Mouse (Mus musculus) spleen, adult 2 months (tissue): ENCODE measurements around the gene Pax7. TPM values are rescaled to one million over a fixed set of nuclear protein-coding genes. Genes with fewer than 3 reads are reported as not detected.

ENCODE experiments used
- DNase-seq, 2 experiments: peaks; one replicate each; pipeline versions ENCODE4 v3.0.0 to v3.0.0-alpha.2; 2012 to 2021; ENCODE audit warnings: low spot score in 2 of 2, low read depth in 1 of 2
- H3K27ac ChIP-seq: fragments of 200-500 bp; 2 replicates; pipeline ENCODE4 v1.5.1; 2012; ENCODE audit warnings: low read length, inconsistent platforms; ENCODE audit not compliant: insufficient read depth
- H3K27me3 ChIP-seq: fragments of 200-500 bp; 2 replicates; pipeline ENCODE4 v1.6.1; 2012; ENCODE audit warnings: mild to moderate bottlenecking, moderate library complexity, low read length, inconsistent platforms; ENCODE audit not compliant: control insufficient read depth, insufficient read depth
- H3K36me3 ChIP-seq: fragments of 200-500 bp; 2 replicates; pipeline ENCODE4 v1.6.1; 2012; ENCODE audit warnings: mild to moderate bottlenecking, low read length, inconsistent platforms; ENCODE audit not compliant: control insufficient read depth, insufficient read depth
- H3K4me1 ChIP-seq: fragments of 200-500 bp; 2 replicates; pipeline ENCODE4 v1.6.1; 2011; ENCODE audit warnings: inconsistent platforms; ENCODE audit not compliant: control insufficient read depth, insufficient read depth, insufficient read length
- H3K4me3 ChIP-seq: fragments of 200-500 bp; 2 replicates; pipeline ENCODE4 v1.5.1; 2011; ENCODE audit warnings: mild to moderate bottlenecking, inconsistent platforms; ENCODE audit not compliant: insufficient read depth, insufficient read length; ENCODE audit errors: extremely low read depth
- CTCF ChIP-seq: fragments of 200-500 bp; IDR thresholded peaks from 2 replicates; pipeline ENCODE4 v1.5.1; 2011; ENCODE audit warnings: mild to moderate bottlenecking, inconsistent platforms; ENCODE audit not compliant: insufficient read depth, insufficient read length, insufficient replicate concordance; ENCODE audit errors: extremely low read depth
- POLR2A ChIP-seq: fragments of 200-500 bp; IDR thresholded peaks from 2 replicates; pipeline ENCODE4 v1.6.1; 2011; ENCODE audit warnings: low read depth, low read length, inconsistent platforms
- WGBS: fragments of 180-500 bp; shearing (Covaris S2); methylation state at CpG from one replicate; pipeline ENCODE4 v1.1.7; 2018; 5-methylcytosine and 5-hydroxymethylcytosine counted together
- polyA plus RNA-seq: library from polyadenylated mRNA; depleted of rRNA; stranded (reverse); fragments of >200 nt; gene quantifications from 2 replicates; pipeline ENCODE4 v1.2.3, GENCODE M21; 2012

Pax7 gene
- polyA plus RNA-seq, 1 experiment, result 0.11 TPM

DNA sequence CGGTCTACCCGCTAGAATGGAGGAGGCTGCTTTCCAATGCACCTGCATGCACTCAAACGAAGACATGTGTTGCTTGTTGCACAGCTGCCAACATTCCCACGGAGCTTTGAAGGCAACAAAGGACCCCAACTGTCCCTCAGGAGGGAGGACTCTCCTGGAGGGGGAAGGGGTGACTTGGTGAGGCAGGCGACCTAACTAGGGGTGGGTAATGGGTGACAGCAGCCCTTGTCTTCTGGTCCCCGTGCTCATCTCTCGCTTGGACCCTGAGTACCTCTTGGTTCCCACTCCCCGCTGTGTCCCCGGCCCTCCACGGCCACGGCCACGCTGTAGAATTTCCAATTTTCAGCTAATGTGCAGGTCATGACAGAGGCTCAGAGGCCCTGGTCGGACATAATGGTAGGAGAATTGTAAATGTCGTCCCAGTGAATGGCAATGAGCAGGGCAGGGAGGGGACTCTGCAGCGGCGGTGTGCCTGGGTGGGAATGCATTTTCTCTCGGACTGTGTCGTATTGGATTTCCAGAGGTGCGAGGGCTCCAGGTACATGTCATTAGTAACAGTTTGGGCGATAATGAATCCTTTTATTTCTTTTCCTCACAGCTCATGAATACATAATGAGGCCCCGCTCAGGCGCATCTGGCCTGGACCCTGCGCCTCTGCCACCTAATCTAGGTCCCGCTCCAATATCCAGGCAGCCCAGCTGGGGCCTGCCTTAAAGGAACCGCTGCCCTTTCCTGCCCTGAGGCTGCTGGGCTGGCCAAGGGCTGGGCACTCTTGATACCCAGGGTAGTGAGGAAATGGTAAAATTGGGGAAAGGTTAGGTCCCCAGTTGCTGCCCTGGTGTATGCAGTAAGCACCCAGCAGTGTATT is 122.6 kb downstream of the Pax7 start:
- Histone ChIP-seq H3K36me3 (no peaks in the 10 kb centered on the region), H3K27ac (no peak overlapping the region), H3K4me3 (no peak overlapping the region), H3K27me3 (no peaks in the 10 kb centered on the region), H3K4me1 (no peaks in the 10 kb centered on the region)
- WGBS, result 67% methylated on average over 25 of the region's 25 CpGs
- no peak for TF ChIP-seq POLR2A
- no peak for TF ChIP-seq CTCF
- DNase-seq, result no peak

DNA sequence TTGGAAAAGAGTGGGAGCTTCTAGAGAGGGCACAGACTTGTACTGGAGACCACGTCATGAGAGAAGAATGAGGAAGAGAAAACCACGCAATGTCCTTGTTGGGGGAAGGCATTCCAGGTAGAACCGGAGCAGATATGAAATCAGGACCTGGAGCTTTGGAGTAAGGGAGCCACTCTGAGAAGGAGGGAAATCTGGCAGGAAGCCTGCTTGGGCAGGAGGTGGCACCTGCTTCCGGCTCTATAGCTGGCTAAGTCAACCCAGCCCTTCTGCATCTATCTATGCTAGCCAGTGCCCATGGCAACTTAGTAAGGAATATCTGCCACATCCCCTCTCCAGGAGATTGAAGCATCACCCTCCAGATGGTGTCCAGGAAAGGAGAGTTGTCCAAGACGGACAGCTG is 127.3 kb downstream of the Pax7 start:
- DNase-seq, result no peak
- WGBS, result 74% methylated on average over 5 of the region's 5 CpGs
- H3K36me3 ChIP-seq, result no peaks in the 10 kb centered on the region
- no peaks in the 10 kb centered on the region for H3K27me3 ChIP-seq
- TF ChIP-seq POLR2A, result no peak
- TF ChIP-seq CTCF, result no peak
- no peak overlapping the region for H3K27ac ChIP-seq
- no peaks in the 10 kb centered on the region for H3K4me1 ChIP-seq
- no peak overlapping the region for H3K4me3 ChIP-seq

DNA sequence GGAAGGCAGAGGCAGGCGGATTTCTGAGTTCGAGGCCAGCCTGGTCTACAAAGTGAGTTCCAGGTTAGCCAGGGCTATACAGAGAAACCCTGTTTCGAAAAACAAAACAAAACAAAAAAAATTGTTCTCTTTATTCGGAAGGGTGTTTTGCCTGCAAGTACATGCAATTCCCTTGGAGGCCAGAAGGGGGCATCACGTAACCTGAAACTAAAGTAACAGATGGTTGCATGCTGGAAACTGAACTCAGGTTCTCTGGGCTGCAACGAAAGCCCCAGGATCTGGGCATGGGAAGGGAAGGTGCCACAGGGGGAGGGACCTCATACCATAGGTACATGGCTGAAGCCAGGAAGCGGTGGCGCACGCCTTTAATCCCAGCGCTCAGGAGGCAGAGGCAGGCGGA is 129.9 kb downstream of the Pax7 start:
- Histone ChIP-seq H3K27me3 (no peaks in the 10 kb centered on the region), H3K36me3 (no peaks in the 10 kb centered on the region), H3K4me1 (no peaks in the 10 kb centered on the region), H3K4me3 (no peak overlapping the region), H3K27ac (no peak overlapping the region)
- no peak for DNase-seq
- TF ChIP-seq CTCF, result peak; percentile 3; the same call in 1 of the 2 replicates
- TF ChIP-seq POLR2A, result no peak
- 79% methylated on average over 11 of the region's 11 CpGs for WGBS

GRCm38 (mm10) chr4:139702914-139703313 is 130.4 kb downstream of the Pax7 start:
- no peak for DNase-seq
- no peak for TF ChIP-seq POLR2A
- TF ChIP-seq CTCF, result no peak
- 53% methylated on average over 4 of the region's 4 CpGs for WGBS
- Histone ChIP-seq H3K4me3 (no peak overlapping the region), H3K27ac (no peak overlapping the region), H3K36me3 (no peaks in the 10 kb centered on the region), H3K27me3 (no peaks in the 10 kb centered on the region), H3K4me1 (no peaks in the 10 kb centered on the region)

DNA sequence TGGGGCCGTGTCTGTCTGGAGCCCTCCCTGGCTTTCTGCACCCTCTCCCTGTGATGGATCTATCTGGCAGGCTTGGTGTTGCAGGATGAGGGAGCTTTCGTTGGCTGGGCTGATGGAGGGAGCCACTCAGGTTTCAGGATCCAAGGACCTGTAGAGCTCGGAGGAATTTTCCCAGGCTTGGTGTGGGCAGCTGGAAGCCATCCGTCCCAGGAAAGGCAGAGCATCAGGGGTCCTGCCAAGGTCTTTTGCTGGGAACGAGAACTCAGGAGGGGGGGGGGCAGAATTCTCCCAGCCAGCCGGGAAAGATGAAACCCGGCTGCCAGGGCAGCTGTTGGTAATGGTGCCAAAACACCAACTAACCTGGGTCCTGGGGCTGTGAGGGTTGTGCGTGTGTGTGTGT is 134.7 kb downstream of the Pax7 start:
- no peaks in the 10 kb centered on the region for H3K36me3 ChIP-seq
- no peak for DNase-seq
- H3K27me3 ChIP-seq, result no peaks in the 10 kb centered on the region
- no peaks in the 10 kb centered on the region for H3K4me1 ChIP-seq
- no peak overlapping the region for H3K4me3 ChIP-seq
- TF ChIP-seq CTCF (no peak), POLR2A (no peak)
- H3K27ac ChIP-seq, result no peak overlapping the region
- WGBS, result 78% methylated on average over 8 of the region's 8 CpGs

GRCm38 (mm10) chr4:139697755-139698154 is 135.6 kb downstream of the Pax7 start:
- H3K4me3 ChIP-seq, result no peak overlapping the region
- no peak for TF ChIP-seq POLR2A
- no peak for TF ChIP-seq CTCF
- H3K36me3 ChIP-seq, result no peaks in the 10 kb centered on the region
- no peak overlapping the region for H3K27ac ChIP-seq
- H3K4me1 ChIP-seq, result no peaks in the 10 kb centered on the region
- DNase-seq, result no peak
- WGBS, result 27% methylated on average over 9 of the region's 9 CpGs
- no peaks in the 10 kb centered on the region for H3K27me3 ChIP-seq

DNA sequence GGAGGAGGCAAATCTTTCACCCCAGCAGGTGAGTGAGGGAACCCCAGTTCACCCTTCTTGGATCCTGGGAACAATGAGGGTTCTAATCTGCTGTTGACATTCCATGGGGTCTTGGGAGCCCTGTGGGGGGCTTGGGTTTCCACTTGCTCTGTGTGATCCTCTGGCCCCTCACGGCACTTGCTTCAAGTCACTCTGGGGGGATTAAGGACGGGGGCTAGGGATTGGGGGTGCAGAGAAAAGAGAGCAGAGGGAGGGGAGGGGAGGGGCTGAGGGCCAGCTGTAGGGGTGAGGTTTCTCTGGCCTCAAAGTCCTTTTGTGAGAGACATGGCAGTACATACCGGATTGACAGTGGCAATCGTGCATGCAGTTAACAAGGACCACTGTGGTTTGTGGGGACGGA is 140.0 kb downstream of the Pax7 start:
- Histone ChIP-seq H3K4me3 (no peak overlapping the region), H3K27ac (no peak overlapping the region), H3K27me3 (no peaks in the 10 kb centered on the region), H3K36me3 (no peaks in the 10 kb centered on the region), H3K4me1 (no peaks in the 10 kb centered on the region)
- TF ChIP-seq POLR2A (no peak), CTCF (no peak)
- WGBS, result 65% methylated on average over 5 of the region's 5 CpGs
- no peak for DNase-seq
